In genomic region chr8:85027922-85028321, GRCm38 (mm10) we compare ENCODE assay signal across 8 mouse cellular contexts. TPM values are rescaled to one million over a fixed set of nuclear protein-coding genes. Genes with fewer than 3 reads are reported as not detected.
DNase-seq lines count a peak whose midpoint lies in the region; ATAC-seq and TF ChIP-seq lines count a peak whose summit lies in the region.

No protein-coding gene starts in this region.

- H3K9me3 ChIP-seq in heart, embryonic 11.5 days (replicated peaks; ENCODE audit: control insufficient read depth, low read length) = no peaks in the 10 kb centered on the region
- no peaks in the 10 kb centered on the region for H3K9me3 ChIP-seq in forebrain, embryonic 11.5 days (ENCODE audit: control insufficient read depth, low read length)
- H3K9me3 ChIP-seq in liver, embryonic 14.5 days (ENCODE audit: control insufficient read depth, low read length) = no peaks in the 10 kb centered on the region

- no peaks in the 10 kb centered on the region for H3K27me3 ChIP-seq in heart, embryonic 11.5 days (ENCODE audit: control insufficient read depth, insufficient read depth, low read length)
- H3K27me3 ChIP-seq in forebrain, embryonic 11.5 days (ENCODE audit: control insufficient read depth, insufficient read depth, low read length) = no peaks in the 10 kb centered on the region
- H3K27me3 ChIP-seq in liver, embryonic 14.5 days (ENCODE audit: control insufficient read depth, insufficient read depth, low read length) = no peaks in the 10 kb centered on the region

- no peak for DNase-seq in heart, adult 9 months (ENCODE audit: low spot score in 2 of 2)
- DNase-seq in CD4-positive helper T cell, adult 2 months (ENCODE audit: low read depth, low spot score) = peak; percentile 44
- DNase-seq in forebrain, embryonic 11.5 days (ENCODE audit: low spot score) = no peak
- peak in 1 of 3 experiments; percentile 16 for DNase-seq in liver, embryonic 14.5 days (ENCODE audit: low read depth in 3 of 3, low spot score in 3 of 3)
- DNase-seq in cerebellum, adult 9-11 months = no peak
- no peak for DNase-seq in layer of hippocampus, adult 11-12 months (ENCODE audit: low spot score)
- no peak for DNase-seq in right cerebral cortex, postnatal 36 days (ENCODE audit: low spot score in 2 of 2)

- no peak overlapping the region for H3K27ac ChIP-seq in heart, embryonic 11.5 days (ENCODE audit: low read depth, low read length)
- H3K27ac ChIP-seq in forebrain, embryonic 11.5 days (ENCODE audit: low read depth, low read length) = no peak overlapping the region
- H3K27ac ChIP-seq in liver, embryonic 14.5 days = peak overlapping the region; percentile 91; the same call in 1 of the 2 replicates

- H3K4me1 ChIP-seq in heart, embryonic 11.5 days (ENCODE audit: control insufficient read depth, insufficient read depth, low read length) = peaks cover 31% of the 10 kb centered on the region
- peaks cover 18% of the 10 kb centered on the region for H3K4me1 ChIP-seq in forebrain, embryonic 11.5 days (replicated peaks; ENCODE audit: control insufficient read depth, insufficient read depth, low read length)
- H3K4me1 ChIP-seq in liver, embryonic 14.5 days (replicated peaks; ENCODE audit: control insufficient read depth in 2 of 2, insufficient read depth in 2 of 2, low read length in 1 of 2) = peaks cover 24 to 28% of the 10 kb centered on the region in 2 experiments

- no peak; the same call in 1 of the 2 replicates for TF ChIP-seq CTCF in liver, embryonic 14.5 days (IDR thresholded peaks at IDR 0.05; ENCODE audit: low read depth)

- ATAC-seq in heart, embryonic 11.5 days (replicated peaks; ENCODE audit: insufficient number of reproducible peaks, low FRiP score, low TSS enrichment) = no peak
- ATAC-seq in forebrain, embryonic 11.5 days (replicated peaks; ENCODE audit: low FRiP score) = no peak
- no peak for ATAC-seq in liver, embryonic 14.5 days (ENCODE audit: insufficient read depth)

- peak overlapping the region; percentile 99 for H3K9ac ChIP-seq in heart, embryonic 11.5 days (ENCODE audit: low read depth, low read length)
- H3K9ac ChIP-seq in forebrain, embryonic 11.5 days (ENCODE audit: low read length) = peak overlapping the region; percentile 99
- H3K9ac ChIP-seq in liver, embryonic 14.5 days (replicated peaks) = peak overlapping the region; percentile 99

- peaks cover 18% of the 10 kb centered on the region for H3K36me3 ChIP-seq in heart, embryonic 11.5 days (ENCODE audit: control insufficient read depth, insufficient read depth, low read length)
- H3K36me3 ChIP-seq in forebrain, embryonic 11.5 days (ENCODE audit: control insufficient read depth, insufficient read depth, low read length) = peaks cover 15% of the 10 kb centered on the region; the same call in 1 of the 2 replicates
- H3K36me3 ChIP-seq in liver, embryonic 14.5 days (replicated peaks; ENCODE audit: control insufficient read depth, insufficient read depth, low read depth) = peaks cover 37% of the 10 kb centered on the region

- no peak for TF ChIP-seq EP300 in liver, embryonic 14.5 days (IDR thresholded peaks at IDR 0.05; ENCODE audit: low read depth)

- peak overlapping the region; percentile 91 for H3K4me2 ChIP-seq in heart, embryonic 11.5 days
- H3K4me2 ChIP-seq in forebrain, embryonic 11.5 days (ENCODE audit: low read depth, low read length, severe bottlenecking) = peak overlapping the region; percentile 80
- peak overlapping the region; percentile 97 for H3K4me2 ChIP-seq in liver, embryonic 14.5 days (ENCODE audit: low read depth)

- H3K4me3 ChIP-seq in heart, embryonic 11.5 days (ENCODE audit: low read depth, low read length) = peak overlapping the region; percentile 96
- peak overlapping the region; percentile 98 for H3K4me3 ChIP-seq in forebrain, embryonic 11.5 days (ENCODE audit: low read depth, low read length)
- H3K4me3 ChIP-seq in liver, embryonic 14.5 days (ENCODE audit: insufficient read depth in 1 of 2, low read depth in 2 of 2, low read length in 2 of 2) = peak overlapping the region; percentile 94 to 98

- WGBS in heart, embryonic 11.5 days (ENCODE audit: insufficient replicate concordance) = 26% methylated on average over 2 of the region's 2 CpGs
- WGBS in forebrain, embryonic 11.5 days = 25% methylated on average over 2 of the region's 2 CpGs
- WGBS in liver, embryonic 14.5 days (ENCODE audit: insufficient replicate concordance) = 23% methylated on average over 2 of the region's 2 CpGs

RNA-seq across cellular contexts. Expression of gene Trir, which starts 1.3 kb away (rescaled TPM):
- 99.7 and 101 TPM in 2 replicates for polyA plus RNA-seq in heart, embryonic 11.5 days (2014; fragmentation: Nextera tagmentation; extraction: Ambion mirVana)
- polyA plus RNA-seq in forebrain, embryonic 11.5 days (2014; fragmentation: Nextera tagmentation; extraction: Ambion mirVana) = 170 and 172 TPM in 2 replicates
- polyA plus RNA-seq in liver, embryonic 14.5 days (2012; rRNA removed) = 74.0 and 100 TPM in 2 replicates
- 84.4 and 89.3 TPM in 2 replicates for polyA plus RNA-seq in liver, embryonic 14.5 days (2014; fragmentation: Nextera tagmentation; extraction: Ambion mirVana)

RNA-seq across cellular contexts. Expression of gene Asna1, which starts 2.8 kb away (rescaled TPM):
- 108 and 118 TPM in 2 replicates for polyA plus RNA-seq in heart, embryonic 11.5 days (2014; fragmentation: Nextera tagmentation; extraction: Ambion mirVana)
- 118 and 127 TPM in 2 replicates for polyA plus RNA-seq in forebrain, embryonic 11.5 days (2014; fragmentation: Nextera tagmentation; extraction: Ambion mirVana)
- 83.4 and 85.3 TPM in 2 replicates for polyA plus RNA-seq in liver, embryonic 14.5 days (2012; rRNA removed)
- polyA plus RNA-seq in liver, embryonic 14.5 days (2014; fragmentation: Nextera tagmentation; extraction: Ambion mirVana) = 56.9 and 58.8 TPM in 2 replicates

RNA-seq across cellular contexts. Expression of gene Tnpo2, which starts 8.8 kb away (rescaled TPM):
- polyA plus RNA-seq in heart, embryonic 11.5 days (2014; fragmentation: Nextera tagmentation; extraction: Ambion mirVana) = 15.7 and 16.2 TPM in 2 replicates
- 19.9 and 27.2 TPM in 2 replicates for polyA plus RNA-seq in forebrain, embryonic 11.5 days (2014; fragmentation: Nextera tagmentation; extraction: Ambion mirVana)
- 24.8 and 25.2 TPM in 2 replicates for polyA plus RNA-seq in liver, embryonic 14.5 days (2012; rRNA removed)
- 9.9 and 10.2 TPM in 2 replicates for polyA plus RNA-seq in liver, embryonic 14.5 days (2014; fragmentation: Nextera tagmentation; extraction: Ambion mirVana)

RNA-seq across cellular contexts. Expression of gene Best2, which starts 13.6 kb away (rescaled TPM):
- not detected in 2 replicates for polyA plus RNA-seq in heart, embryonic 11.5 days (2014; fragmentation: Nextera tagmentation; extraction: Ambion mirVana)
- not detected in 2 replicates for polyA plus RNA-seq in forebrain, embryonic 11.5 days (2014; fragmentation: Nextera tagmentation; extraction: Ambion mirVana)
- polyA plus RNA-seq in liver, embryonic 14.5 days (2012; rRNA removed) = 0.02 TPM in 1 of 2 replicates, not detected in the other
- polyA plus RNA-seq in liver, embryonic 14.5 days (2014; fragmentation: Nextera tagmentation; extraction: Ambion mirVana) = not detected in 2 replicates

RNA-seq across cellular contexts. Expression of gene Fbxw9, which starts 31.9 kb away (rescaled TPM):
- polyA plus RNA-seq in heart, embryonic 11.5 days (2014; fragmentation: Nextera tagmentation; extraction: Ambion mirVana) = 15.9 and 17.8 TPM in 2 replicates
- 23.8 and 33.8 TPM in 2 replicates for polyA plus RNA-seq in forebrain, embryonic 11.5 days (2014; fragmentation: Nextera tagmentation; extraction: Ambion mirVana)
- polyA plus RNA-seq in liver, embryonic 14.5 days (2012; rRNA removed) = 8.9 and 13.5 TPM in 2 replicates
- polyA plus RNA-seq in liver, embryonic 14.5 days (2014; fragmentation: Nextera tagmentation; extraction: Ambion mirVana) = 5.7 and 6.0 TPM in 2 replicates
